Mouse (Mus musculus): ENCODE measurements around the gene Epha6. TPM values are rescaled to one million over a fixed set of nuclear protein-coding genes. Genes with fewer than 3 reads are reported as not detected.
A peak's percentile ranks its signal among the peaks of the same experiment; 100 is the strongest.

Gene Epha6
- polyA plus RNA-seq, 1 experiment, result not detected

DNA sequence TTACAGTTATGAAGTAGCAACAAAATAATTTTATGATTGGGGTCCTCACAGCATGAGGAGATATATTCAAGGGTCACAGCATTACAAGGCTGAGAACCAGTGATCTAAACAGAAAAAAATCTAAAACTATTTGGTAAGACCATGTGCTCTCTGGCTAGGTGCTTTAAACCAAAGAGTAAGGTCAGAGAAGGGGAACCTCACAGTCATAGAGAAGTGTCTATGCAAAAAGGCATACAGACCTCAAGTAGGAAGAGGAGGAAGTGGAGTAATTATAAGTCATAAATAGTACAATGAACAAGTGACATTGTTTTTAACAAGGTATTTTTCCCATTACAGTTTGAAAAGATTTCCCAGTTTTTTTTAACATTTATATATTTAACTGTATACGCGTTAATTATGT is 983.8 kb downstream of the Epha6 start:
- no peak overlapping the region for H3K27ac ChIP-seq (ENCODE audit: insufficient read depth, low read depth, low read length)
- H3K27me3 ChIP-seq (ENCODE audit: control insufficient read depth, insufficient read depth, low read length), result no peaks in the 10 kb centered on the region
- no peak overlapping the region for H3K4me3 ChIP-seq (ENCODE audit: low read depth, low read length)
- peaks cover 1% of the 10 kb centered on the region; the same call in 1 of the 2 replicates for H3K4me1 ChIP-seq (ENCODE audit: control insufficient read depth, insufficient read depth, insufficient read length, low read length)
- WGBS, result 96% methylated on average over 2 of the region's 2 CpGs
- no peaks in the 10 kb centered on the region for H3K36me3 ChIP-seq (ENCODE audit: control insufficient read depth, insufficient read depth, low read length)
- TF ChIP-seq CTCF (IDR thresholded peaks at IDR 0.05; ENCODE audit: extremely low read depth, insufficient read length, insufficient replicate concordance, low read depth, low read length) (no peak), POLR2A (IDR thresholded peaks at IDR 0.05; ENCODE audit: low read depth, low read length) (no peak)

DNA sequence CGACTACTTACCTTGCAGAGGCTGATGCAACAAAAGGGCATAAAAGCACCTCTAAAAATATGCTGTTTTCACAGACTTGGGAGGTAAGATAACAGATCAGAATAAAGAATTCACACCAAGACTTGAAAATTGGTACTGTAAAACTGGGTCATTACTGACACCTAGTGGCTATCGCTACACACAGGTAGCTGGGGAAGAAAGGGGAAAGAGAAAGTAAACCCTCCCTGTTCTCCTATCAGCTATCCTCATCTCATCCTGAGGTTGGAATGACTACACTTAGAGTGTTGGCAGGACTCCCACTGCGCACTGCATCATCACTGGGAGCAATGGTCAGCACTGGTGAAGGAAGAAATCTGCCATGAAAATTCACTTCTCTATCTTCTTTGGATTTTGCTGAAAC is 988.2 kb downstream of the Epha6 start:
- TF ChIP-seq POLR2A (IDR thresholded peaks at IDR 0.05; ENCODE audit: low read depth, low read length), result no peak
- TF ChIP-seq CTCF (IDR thresholded peaks at IDR 0.05; ENCODE audit: extremely low read depth, insufficient read length, insufficient replicate concordance, low read depth, low read length), result peak; percentile 33; the same call in 1 of the 2 replicates
- H3K27ac ChIP-seq (ENCODE audit: insufficient read depth, low read depth, low read length), result no peak overlapping the region
- H3K4me1 ChIP-seq (ENCODE audit: control insufficient read depth, insufficient read depth, insufficient read length, low read length), result peaks cover 1% of the 10 kb centered on the region; the same call in 1 of the 2 replicates
- H3K36me3 ChIP-seq (ENCODE audit: control insufficient read depth, insufficient read depth, low read length), result no peaks in the 10 kb centered on the region
- no peaks in the 10 kb centered on the region for H3K27me3 ChIP-seq (ENCODE audit: control insufficient read depth, insufficient read depth, low read length)
- 22% methylated on average over 3 of the region's 3 CpGs for WGBS
- H3K4me3 ChIP-seq (ENCODE audit: low read depth, low read length), result no peak overlapping the region

DNA sequence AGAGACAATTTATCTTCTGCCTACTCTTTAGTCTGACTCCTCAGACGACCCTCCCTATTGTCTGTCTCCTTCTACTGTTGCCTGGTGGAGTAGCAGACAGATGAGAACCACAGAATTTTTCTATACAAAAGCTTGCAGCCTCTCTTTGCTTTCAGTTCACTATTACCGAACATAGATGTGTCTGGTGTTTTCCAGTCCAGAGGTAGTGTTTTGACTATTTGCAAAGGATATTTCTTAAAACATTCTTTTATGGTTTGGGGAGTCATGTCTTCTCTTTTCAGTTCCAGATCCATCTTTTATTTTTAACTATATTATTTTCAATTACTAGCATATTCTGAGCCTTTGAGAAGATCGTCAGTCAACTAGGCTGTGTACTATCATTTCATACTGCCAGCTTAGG is 989.7 kb downstream of the Epha6 start:
- H3K27ac ChIP-seq (ENCODE audit: insufficient read depth, low read depth, low read length), result no peak overlapping the region
- 64% methylated on average over 3 of the region's 3 CpGs for WGBS
- TF ChIP-seq CTCF (IDR thresholded peaks at IDR 0.05; ENCODE audit: extremely low read depth, insufficient read length, insufficient replicate concordance, low read depth, low read length), result no peak
- no peak for TF ChIP-seq POLR2A (IDR thresholded peaks at IDR 0.05; ENCODE audit: low read depth, low read length)
- no peaks in the 10 kb centered on the region for H3K36me3 ChIP-seq (ENCODE audit: control insufficient read depth, insufficient read depth, low read length)
- H3K4me1 ChIP-seq (ENCODE audit: control insufficient read depth, insufficient read depth, insufficient read length, low read length), result peaks cover 1% of the 10 kb centered on the region; the same call in 1 of the 2 replicates
- no peak overlapping the region for H3K4me3 ChIP-seq (ENCODE audit: low read depth, low read length)
- H3K27me3 ChIP-seq (ENCODE audit: control insufficient read depth, insufficient read depth, low read length), result no peaks in the 10 kb centered on the region

DNA sequence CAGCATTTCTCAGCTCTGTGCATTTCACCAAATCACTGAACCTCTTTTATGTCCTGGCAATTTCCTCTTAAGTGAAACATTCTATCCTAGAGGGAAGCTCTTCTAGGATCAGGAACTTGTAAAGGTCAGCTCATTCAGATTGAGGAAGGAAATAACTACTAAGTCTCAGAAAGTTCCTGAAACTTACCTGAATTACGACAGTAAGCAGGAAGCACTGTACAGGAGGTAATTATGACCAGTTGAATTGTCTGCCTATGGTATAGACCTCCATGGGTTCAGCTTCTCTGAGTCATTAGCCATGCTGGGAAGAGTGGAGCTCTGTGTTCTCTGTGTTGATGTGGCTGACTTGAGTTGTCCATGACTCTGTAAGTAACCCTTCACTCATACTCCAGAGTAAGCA is 994.6 kb downstream of the Epha6 start:
- H3K27ac ChIP-seq (ENCODE audit: insufficient read depth, low read depth, low read length), result no peak overlapping the region
- no peaks in the 10 kb centered on the region for H3K4me1 ChIP-seq (ENCODE audit: control insufficient read depth, insufficient read depth, insufficient read length, low read length)
- H3K36me3 ChIP-seq (ENCODE audit: control insufficient read depth, insufficient read depth, low read length), result no peaks in the 10 kb centered on the region
- 41% methylated on average over 1 of the region's 1 CpGs for WGBS
- no peaks in the 10 kb centered on the region for H3K27me3 ChIP-seq (ENCODE audit: control insufficient read depth, insufficient read depth, low read length)
- TF ChIP-seq POLR2A (IDR thresholded peaks at IDR 0.05; ENCODE audit: low read depth, low read length) (no peak), CTCF (IDR thresholded peaks at IDR 0.05; ENCODE audit: extremely low read depth, insufficient read length, insufficient replicate concordance, low read depth, low read length) (no peak)
- no peak overlapping the region for H3K4me3 ChIP-seq (ENCODE audit: low read depth, low read length)

DNA sequence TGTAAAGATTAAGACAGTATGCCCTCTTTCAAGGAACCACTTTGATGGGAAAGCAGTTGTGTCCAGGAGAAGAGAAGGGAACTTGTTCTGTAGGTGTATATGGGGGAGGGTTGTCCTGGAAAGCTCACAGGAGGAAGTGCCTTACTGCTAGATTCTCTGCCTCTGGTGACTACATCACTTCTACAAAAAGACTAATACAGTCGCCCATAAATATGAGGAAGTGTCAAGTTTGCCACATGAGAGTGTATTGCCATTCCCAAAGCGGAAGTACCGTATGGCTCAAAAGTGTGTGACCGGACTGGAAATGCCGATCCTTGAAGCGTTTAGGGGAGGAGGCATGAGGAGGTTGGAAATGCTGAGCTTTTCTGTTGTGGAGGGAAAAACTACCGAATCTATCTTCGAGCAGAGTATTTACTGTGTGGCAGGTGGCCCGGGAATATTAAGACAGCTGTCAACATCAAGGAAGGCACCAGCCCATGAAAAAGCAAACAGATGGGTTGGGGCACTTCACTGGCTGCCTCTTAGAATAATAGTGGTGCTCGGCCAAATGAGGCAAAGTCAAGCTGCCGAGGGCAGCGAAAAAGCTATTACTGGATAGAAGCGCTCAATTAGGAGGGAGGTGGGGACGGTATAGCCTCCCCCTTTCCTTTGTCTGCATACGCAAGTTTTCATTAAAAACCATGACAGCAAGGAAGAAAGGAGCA is 1001.1 kb downstream of the Epha6 start:
- no peak for TF ChIP-seq POLR2A (IDR thresholded peaks at IDR 0.05; ENCODE audit: low read depth, low read length)
- TF ChIP-seq CTCF (IDR thresholded peaks at IDR 0.05; ENCODE audit: extremely low read depth, insufficient read length, insufficient replicate concordance, low read depth, low read length), result no peak
- no peak overlapping the region for H3K27ac ChIP-seq (ENCODE audit: insufficient read depth, low read depth, low read length)
- no peaks in the 10 kb centered on the region for H3K27me3 ChIP-seq (ENCODE audit: control insufficient read depth, insufficient read depth, low read length)
- 60% methylated on average over 15 of the region's 15 CpGs for WGBS
- peaks cover 4% of the 10 kb centered on the region for H3K4me1 ChIP-seq (ENCODE audit: control insufficient read depth, insufficient read depth, insufficient read length, low read length)
- no peaks in the 10 kb centered on the region for H3K36me3 ChIP-seq (ENCODE audit: control insufficient read depth, insufficient read depth, low read length)
- H3K4me3 ChIP-seq (ENCODE audit: low read depth, low read length), result no peak overlapping the region
